Mouse (Mus musculus): ENCODE data around the gene Ralbp1. TPM values are rescaled to one million over a fixed set of nuclear protein-coding genes. Genes with fewer than 3 reads are reported as not detected.

Gene Ralbp1
- 32.7 and 47.9 TPM in 2 replicates for polyA plus RNA-seq (2016; fragmentation: Nextera tagmentation; extraction: Ambion mirVana)

DNA sequence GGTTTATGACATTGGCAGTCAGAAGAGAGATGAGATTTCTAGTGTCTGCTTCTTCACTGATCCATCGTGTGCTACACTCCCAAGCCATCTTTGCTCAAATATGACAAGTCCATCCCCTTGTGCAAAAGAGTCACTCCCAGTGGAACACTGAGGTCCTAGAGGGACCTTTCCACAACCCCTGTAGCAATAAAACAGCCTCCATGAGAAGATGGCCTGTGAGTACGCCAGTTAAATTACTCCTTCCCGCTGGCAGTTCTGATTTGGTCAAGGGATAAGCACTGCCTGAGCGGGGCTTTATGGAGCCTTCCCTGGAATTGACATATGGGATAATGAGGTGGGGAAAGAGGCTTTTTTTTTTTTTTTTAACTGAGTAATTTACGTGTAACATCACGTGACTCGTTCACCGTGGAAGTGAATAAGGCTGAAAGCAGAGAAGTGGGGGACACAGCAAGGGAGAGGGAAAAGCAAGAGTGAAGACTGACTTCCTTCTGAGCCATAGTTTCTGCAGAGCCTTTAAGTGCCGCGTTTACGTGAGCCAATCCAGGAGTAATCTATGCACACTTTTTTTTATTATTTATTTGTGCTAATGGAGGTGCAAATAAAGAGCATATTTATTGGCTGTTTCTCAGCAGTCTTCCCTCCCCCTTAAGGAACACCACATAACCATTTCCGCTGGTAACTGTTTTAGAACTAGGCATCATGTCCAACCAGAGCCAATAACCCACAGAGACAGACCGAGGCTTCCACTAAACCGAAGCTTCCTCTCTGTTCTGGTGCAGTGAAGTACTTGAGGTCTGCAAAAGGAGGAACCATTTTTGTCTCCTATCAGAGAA is at the start of gene Ralbp1:
TSS of gene Ralbp1 (minus strand) at position 102 of the 833 bp plus-strand sequence.
- H3K9me3 ChIP-seq: no peaks in the 10 kb centered on the region
- peak within 1 kb of the TSS; percentile 94 for H3K4me2 ChIP-seq (replicated peaks)
- WGBS: 11% methylated on average over 14 of the region's 14 CpGs
- H3K27ac ChIP-seq (replicated peaks): peak within 1 kb of the TSS; percentile 96
- peak within 1 kb of the TSS; percentile 90 for H3K9ac ChIP-seq (replicated peaks)
- no peaks in the 10 kb centered on the region for H3K36me3 ChIP-seq
- no peak for ATAC-seq (ENCODE audit: low FRiP score, low read depth)
- peaks cover 23% of the 10 kb centered on the region for H3K4me1 ChIP-seq
- H3K4me3 ChIP-seq: peak within 1 kb of the TSS; percentile 83
- no peaks in the 10 kb centered on the region for H3K27me3 ChIP-seq

DNA sequence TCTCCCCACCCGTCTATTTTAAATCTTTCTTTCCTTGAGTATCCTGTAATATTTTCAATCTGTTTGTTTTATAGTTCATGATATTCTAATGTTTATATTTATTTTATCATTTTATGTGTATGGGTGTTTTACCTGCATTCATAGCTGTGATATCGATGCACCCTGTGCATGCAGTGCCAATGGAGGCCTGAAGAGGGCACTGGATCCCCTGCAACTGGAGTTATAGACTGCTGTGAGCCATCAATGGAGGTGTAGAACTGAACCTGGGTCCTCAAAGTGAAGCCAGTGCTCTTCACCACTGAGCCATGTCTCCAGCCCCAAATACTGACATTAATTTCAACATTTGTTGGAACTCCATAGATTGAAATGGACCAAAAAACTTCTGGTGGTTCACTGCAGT is 48.1 kb upstream of the Ralbp1 start:
- H3K9ac ChIP-seq (replicated peaks): no peak overlapping the region
- no peaks in the 10 kb centered on the region for H3K27me3 ChIP-seq
- H3K4me1 ChIP-seq: peaks cover 5% of the 10 kb centered on the region
- no peak for ATAC-seq (ENCODE audit: low FRiP score, low read depth)
- H3K36me3 ChIP-seq: peaks cover 38% of the 10 kb centered on the region
- no peak overlapping the region for H3K4me2 ChIP-seq (replicated peaks)
- H3K9me3 ChIP-seq: 0 out of 2 replicates have a peak, but pooled peaks cover 4% of the 10 kb centered on the region
- WGBS: 91% methylated on average over 2 of the region's 2 CpGs
- H3K4me3 ChIP-seq: no peak overlapping the region
- H3K27ac ChIP-seq (replicated peaks): no peak overlapping the region

DNA sequence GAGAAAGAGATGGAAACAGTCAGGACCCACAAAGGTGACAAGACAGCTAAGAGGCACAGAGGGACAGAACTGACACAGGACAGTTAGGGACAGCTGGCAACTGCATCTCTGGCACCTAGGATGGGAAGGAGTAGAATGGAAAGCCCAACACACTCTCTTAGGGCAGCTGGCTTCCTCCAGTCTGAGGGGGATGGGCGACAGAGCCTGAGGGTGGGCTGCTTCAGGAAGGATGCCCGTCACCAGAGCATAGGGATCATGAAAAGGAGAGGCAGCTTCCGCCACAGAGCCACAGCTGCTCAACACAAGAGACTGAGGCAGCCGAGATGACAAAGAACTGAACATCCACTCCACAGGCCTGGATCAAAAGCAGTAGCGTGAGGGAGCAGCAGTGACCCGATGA is 45.9 kb upstream of the Ralbp1 start:
- Histone ChIP-seq H3K36me3 (peaks cover 40% of the 10 kb centered on the region), H3K27ac (replicated peaks) (peak overlapping the region; percentile 58), H3K4me1 (peaks cover 5% of the 10 kb centered on the region), H3K4me2 (replicated peaks) (no peak overlapping the region), H3K9me3 (0 out of 2 replicates have a peak, but pooled peaks cover 4% of the 10 kb centered on the region), H3K9ac (replicated peaks) (no peak overlapping the region), H3K27me3 (no peaks in the 10 kb centered on the region), H3K4me3 (no peak overlapping the region)
- 41% methylated on average over 6 of the region's 6 CpGs for WGBS
- ATAC-seq (ENCODE audit: low FRiP score, low read depth): peak; percentile 78

DNA sequence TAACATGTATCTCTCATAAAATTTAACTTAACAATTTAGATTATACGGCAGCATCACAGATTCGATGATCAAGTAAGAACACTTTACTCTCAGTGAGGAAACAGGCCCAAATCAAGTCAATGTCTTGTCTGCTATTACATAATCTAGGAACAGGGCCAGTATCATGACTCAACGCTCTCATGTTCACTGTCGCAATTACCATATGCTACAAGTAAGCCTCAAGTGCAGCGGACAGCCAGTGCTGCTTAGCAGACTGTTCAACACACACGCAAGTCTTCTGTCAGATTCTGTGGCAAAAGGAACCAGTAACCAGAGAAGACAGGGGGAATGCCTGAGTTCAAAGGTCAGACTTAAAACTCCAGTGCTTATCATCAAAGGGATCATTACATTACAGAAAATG is 45.4 kb upstream of the Ralbp1 start:
- no peak overlapping the region for H3K27ac ChIP-seq (replicated peaks)
- H3K27me3 ChIP-seq: no peaks in the 10 kb centered on the region
- WGBS: 86% methylated on average over 6 of the region's 6 CpGs
- H3K4me2 ChIP-seq (replicated peaks): no peak overlapping the region
- H3K9ac ChIP-seq (replicated peaks): no peak overlapping the region
- no peak for ATAC-seq (ENCODE audit: low FRiP score, low read depth)
- H3K9me3 ChIP-seq: 0 out of 2 replicates have a peak, but pooled peaks cover 4% of the 10 kb centered on the region
- peaks cover 5% of the 10 kb centered on the region for H3K4me1 ChIP-seq
- H3K36me3 ChIP-seq: peaks cover 41% of the 10 kb centered on the region
- H3K4me3 ChIP-seq: no peak overlapping the region

- peaks cover 5% of the 10 kb centered on the region for H3K4me1 ChIP-seq
- no peaks in the 10 kb centered on the region for H3K27me3 ChIP-seq
- H3K9me3 ChIP-seq: 0 out of 2 replicates have a peak, but pooled peaks cover 4% of the 10 kb centered on the region
- peaks cover 46% of the 10 kb centered on the region for H3K36me3 ChIP-seq
- no peak overlapping the region for H3K4me3 ChIP-seq
- ATAC-seq (ENCODE audit: low FRiP score, low read depth): no peak
- no peak overlapping the region for H3K27ac ChIP-seq (replicated peaks)
- no peak overlapping the region for H3K9ac ChIP-seq (replicated peaks)
- H3K4me2 ChIP-seq (replicated peaks): no peak overlapping the region
- WGBS: 88% methylated on average over 7 of the region's 7 CpGs
These were observed 44.7 kb upstream of the Ralbp1 start for GRCm38 (mm10) chr17:65930158-65930826.

DNA sequence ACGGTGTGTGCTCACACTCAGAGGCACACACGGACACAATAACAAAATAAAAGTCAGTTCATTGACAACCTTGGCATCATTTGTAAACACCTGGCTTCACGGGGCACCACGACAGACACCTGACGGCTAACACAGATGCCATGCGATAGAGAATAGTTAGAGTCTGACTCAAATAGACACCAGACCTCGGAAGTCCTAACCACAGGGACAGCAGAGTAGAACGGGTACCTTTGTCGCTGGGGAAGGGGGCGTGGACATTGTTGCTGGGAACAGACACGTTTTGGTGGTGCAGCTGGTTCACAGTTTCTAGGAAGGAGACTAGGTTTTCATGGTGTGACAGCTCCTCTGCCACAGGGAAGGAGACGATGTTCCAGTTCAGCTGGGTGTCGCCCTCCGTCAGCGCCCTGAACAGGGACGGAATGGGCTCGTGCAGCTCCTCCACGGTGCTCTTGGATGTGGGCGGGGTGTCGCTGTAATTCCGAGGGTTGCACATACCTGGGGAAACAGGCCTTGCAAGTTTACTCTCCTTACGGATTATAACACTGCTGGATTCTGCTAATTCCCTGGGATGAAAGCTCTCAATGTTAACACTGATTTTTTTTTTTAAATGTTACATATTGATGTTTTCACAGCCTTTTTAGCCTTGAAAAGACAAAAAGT is 43.9 kb upstream of the Ralbp1 start:
- 90% methylated on average over 22 of the region's 22 CpGs for WGBS
- peaks cover 5% of the 10 kb centered on the region for H3K4me1 ChIP-seq
- no peaks in the 10 kb centered on the region for H3K27me3 ChIP-seq
- H3K9me3 ChIP-seq: 0 out of 2 replicates have a peak, but pooled peaks cover 4% of the 10 kb centered on the region
- H3K36me3 ChIP-seq: peaks cover 47% of the 10 kb centered on the region
- no peak overlapping the region for H3K4me2 ChIP-seq (replicated peaks)
- ATAC-seq (ENCODE audit: low FRiP score, low read depth): no peak
- no peak overlapping the region for H3K27ac ChIP-seq (replicated peaks)
- no peak overlapping the region for H3K4me3 ChIP-seq
- H3K9ac ChIP-seq (replicated peaks): no peak overlapping the region

DNA sequence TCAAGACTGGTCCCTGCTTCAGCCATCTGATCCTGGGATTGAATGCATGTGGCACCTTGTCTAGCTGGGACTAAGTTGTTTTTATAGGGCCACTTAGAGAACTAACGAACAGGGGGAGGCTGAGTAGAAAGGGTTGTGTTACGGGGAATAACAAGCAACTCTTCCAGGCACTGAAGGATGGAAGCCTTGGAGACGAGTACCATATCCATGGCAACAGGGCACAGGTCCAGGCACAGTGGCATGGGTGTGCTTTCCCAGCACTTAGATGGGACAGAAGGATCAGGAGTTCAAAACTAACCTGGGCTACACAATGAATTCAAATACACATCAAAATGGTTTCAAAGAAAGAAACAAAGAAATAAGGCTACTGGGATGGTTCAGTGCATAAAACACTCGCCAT is 41.5 kb upstream of the Ralbp1 start:
- Histone ChIP-seq H3K4me2 (replicated peaks) (no peak overlapping the region), H3K9me3 (no peaks in the 10 kb centered on the region), H3K4me3 (no peak overlapping the region), H3K4me1 (peaks cover 5% of the 10 kb centered on the region), H3K36me3 (peaks cover 52% of the 10 kb centered on the region), H3K9ac (replicated peaks) (no peak overlapping the region), H3K27me3 (no peaks in the 10 kb centered on the region), H3K27ac (replicated peaks) (no peak overlapping the region)
- ATAC-seq (ENCODE audit: low FRiP score, low read depth): no peak
- 78% methylated on average over 4 of the region's 4 CpGs for WGBS

- WGBS: 73% methylated on average over 5 of the region's 5 CpGs
- H3K9ac ChIP-seq (replicated peaks): no peak overlapping the region
- H3K4me1 ChIP-seq: no peaks in the 10 kb centered on the region
- no peaks in the 10 kb centered on the region for H3K9me3 ChIP-seq
- no peak overlapping the region for H3K4me3 ChIP-seq
- no peak overlapping the region for H3K27ac ChIP-seq (replicated peaks)
- H3K4me2 ChIP-seq (replicated peaks): no peak overlapping the region
- no peaks in the 10 kb centered on the region for H3K27me3 ChIP-seq
- no peak for ATAC-seq (ENCODE audit: low FRiP score, low read depth)
- peaks cover 60% of the 10 kb centered on the region for H3K36me3 ChIP-seq
These were observed 38.6 kb upstream of the Ralbp1 start for GRCm38 (mm10) chr17:65924218-65924617.

DNA sequence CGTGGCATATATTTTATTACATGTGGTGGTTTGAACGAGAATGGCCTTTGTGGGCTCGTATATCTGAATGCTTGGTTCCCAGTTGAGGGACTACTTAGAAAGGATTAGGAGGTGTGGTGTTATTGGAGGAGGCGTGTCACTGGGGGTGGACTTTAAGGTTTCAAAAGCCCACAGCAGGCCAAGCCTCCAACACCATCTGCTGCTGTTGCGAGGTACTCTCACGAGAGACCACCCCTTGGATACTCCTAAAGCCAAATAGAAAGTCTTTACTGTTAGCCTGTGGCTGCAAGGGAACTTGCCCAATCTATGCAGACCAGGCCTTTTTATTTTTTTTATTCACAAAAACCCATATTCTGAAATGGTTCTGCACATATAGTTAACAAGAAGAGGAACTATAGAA is 36.4 kb upstream of the Ralbp1 start:
- 74% methylated on average over 6 of the region's 6 CpGs for WGBS
- Histone ChIP-seq H3K4me3 (no peak overlapping the region), H3K27me3 (no peaks in the 10 kb centered on the region), H3K9ac (replicated peaks) (no peak overlapping the region), H3K27ac (replicated peaks) (no peak overlapping the region), H3K4me2 (replicated peaks) (no peak overlapping the region), H3K36me3 (peaks cover 48% of the 10 kb centered on the region), H3K9me3 (no peaks in the 10 kb centered on the region), H3K4me1 (no peaks in the 10 kb centered on the region)
- no peak for ATAC-seq (ENCODE audit: low FRiP score, low read depth)

DNA sequence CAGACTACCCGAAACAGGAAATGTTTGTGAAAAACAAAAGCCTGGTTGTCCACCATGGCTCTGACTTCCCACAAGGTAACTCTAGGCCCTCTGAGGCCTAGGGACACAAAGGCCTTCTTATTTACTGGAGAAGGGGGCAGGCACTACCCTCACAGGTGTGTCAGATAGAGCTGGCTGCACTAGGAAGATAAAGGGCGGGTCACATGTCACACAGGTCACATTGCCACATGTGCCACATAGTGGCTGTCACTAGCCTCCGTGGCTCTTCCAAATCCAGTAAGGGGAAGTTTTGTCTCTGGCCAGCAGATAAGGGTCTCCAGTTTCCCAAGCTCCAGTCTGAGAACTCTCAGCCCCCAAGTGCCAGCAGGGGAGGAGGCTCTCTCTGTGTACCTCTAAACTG is 33.6 kb upstream of the Ralbp1 start:
- ATAC-seq (ENCODE audit: low FRiP score, low read depth): no peak
- H3K27me3 ChIP-seq: no peaks in the 10 kb centered on the region
- peaks cover 27% of the 10 kb centered on the region for H3K36me3 ChIP-seq
- no peak overlapping the region for H3K4me2 ChIP-seq (replicated peaks)
- 82% methylated on average over 3 of the region's 3 CpGs for WGBS
- H3K4me3 ChIP-seq: no peak overlapping the region
- no peaks in the 10 kb centered on the region for H3K9me3 ChIP-seq
- no peak overlapping the region for H3K27ac ChIP-seq (replicated peaks)
- peaks cover 14% of the 10 kb centered on the region for H3K4me1 ChIP-seq
- no peak overlapping the region for H3K9ac ChIP-seq (replicated peaks)

- Histone ChIP-seq H3K27me3 (no peaks in the 10 kb centered on the region), H3K4me3 (no peak overlapping the region), H3K4me2 (replicated peaks) (no peak overlapping the region), H3K9ac (replicated peaks) (no peak overlapping the region), H3K4me1 (peaks cover 17% of the 10 kb centered on the region), H3K36me3 (0 out of 2 replicates have a peak, but pooled peaks cover 5% of the 10 kb centered on the region), H3K9me3 (no peaks in the 10 kb centered on the region), H3K27ac (replicated peaks) (peak overlapping the region; percentile 56)
- peak; percentile 85 for ATAC-seq (ENCODE audit: low FRiP score, low read depth)
- WGBS: 20% methylated on average over 8 of the region's 8 CpGs
These were observed 30.6 kb upstream of the Ralbp1 start for GRCm38 (mm10) chr17:65916135-65916668.
